Mouse (Mus musculus) heart, adult 2 months (tissue): ENCODE measurements around the gene Slc38a3. TPM values are rescaled to one million over a fixed set of nuclear protein-coding genes. Genes with fewer than 3 reads are reported as not detected.

ENCODE experiments used
- DNase-seq, 2 experiments: peaks; one replicate each; pipeline ENCODE4 v3.0.0; 2021
- H3K27ac ChIP-seq: fragments of 200-600 bp; 2 replicates; pipeline ENCODE4 v1.8.1; 2022
- H3K27me3 ChIP-seq: fragments of 200-500 bp; 2 replicates; pipeline ENCODE4 v1.6.1; 2012; ENCODE audit warnings: mild to moderate bottlenecking, low read length, inconsistent platforms, mixed read lengths; ENCODE audit not compliant: control insufficient read depth, insufficient read depth
- H3K36me3 ChIP-seq: fragments of 200-500 bp; 2 replicates; pipeline ENCODE4 v1.6.1; 2012; ENCODE audit warnings: low read length, inconsistent platforms; ENCODE audit not compliant: control insufficient read depth, insufficient read depth
- H3K4me1 ChIP-seq: fragments of 200-500 bp; 2 replicates; pipeline ENCODE4 v1.6.1; 2011; ENCODE audit warnings: low read length; ENCODE audit not compliant: control insufficient read depth, insufficient read depth
- H3K4me3 ChIP-seq: fragments of 200-600 bp; 2 replicates; pipeline ENCODE4 v1.8.1; 2022
- H3K79me2 ChIP-seq: fragments of 200-500 bp; replicated peaks from 2 replicates; pipeline ENCODE4 v1.6.1; 2012; ENCODE audit warnings: mild to moderate bottlenecking, inconsistent platforms, low read length, moderate library complexity, mixed read lengths; ENCODE audit not compliant: control insufficient read depth, insufficient read depth
- H3K9ac ChIP-seq: fragments of 200-500 bp; 2 replicates; pipeline ENCODE4 v1.6.1; 2012; ENCODE audit warnings: low read depth, mild to moderate bottlenecking, control low read depth, inconsistent platforms, low read length, mixed read lengths
- CTCF ChIP-seq: fragments of 200-600 bp; IDR thresholded peaks from 2 replicates; pipeline ENCODE4 v1.8.1; 2022; ENCODE audit warnings: antibody characterized with exemption, mild to moderate bottlenecking, moderate library complexity
- EP300 ChIP-seq: fragments of 200-500 bp; IDR thresholded peaks from 2 replicates; pipeline ENCODE4 v1.6.1; 2011; ENCODE audit warnings: low read depth, low read length, control low read depth; ENCODE audit not compliant: insufficient read depth
- POLR2A ChIP-seq: fragments of 200-500 bp; IDR thresholded peaks from 2 replicates; pipeline ENCODE4 v1.6.1; 2011; ENCODE audit warnings: mild to moderate bottlenecking, low read depth, low read length, control low read depth; ENCODE audit not compliant: insufficient read depth
- WGBS: fragments of 180-500 bp; shearing (Covaris S2); methylation state at CpG from one replicate; pipeline ENCODE4 v1.1.7; 2018; 5-methylcytosine and 5-hydroxymethylcytosine counted together
- intact Hi-C: fragments of 180-260 bp; cut with DNase I; formaldehyde crosslinking; loops from one replicate; pipeline ENCODE4 v1.15.1; 2025
- polyA plus RNA-seq: library from polyadenylated mRNA; depleted of rRNA; stranded (reverse); fragments of >200 nt; gene quantifications from 2 replicates; pipeline ENCODE4 v1.2.3, GENCODE M21; 2012
- total RNA-seq, 2 experiments: library from RNA; stranded (reverse); gene quantifications; 2 replicates each; pipeline ENCODE4 v1.2.3; 2021

Gene Slc38a3
- total and polyA plus RNA-seq, 3 experiments: 71.5 to 162 (median 88.3) TPM

GRCm38 (mm10) chr9:107658096-107658495, 11.2 kb downstream of the Slc38a3 start:
- 89% methylated on average over 6 of the region's 6 CpGs for WGBS
- no peaks in the 10 kb centered on the region for H3K27me3 ChIP-seq
- H3K79me2 ChIP-seq: no peaks in the 10 kb centered on the region
- no peaks in the 10 kb centered on the region for H3K36me3 ChIP-seq
- H3K4me1 ChIP-seq: 0 out of 2 replicates have a peak, but pooled peaks cover under 1% of the 10 kb centered on the region
- intact Hi-C loops: no loop called here
- DNase-seq: no peak
- no peak overlapping the region for H3K27ac ChIP-seq
- TF ChIP-seq POLR2A (no peak), EP300 (no peak), CTCF (no peak)
- H3K4me3 ChIP-seq: no peak overlapping the region
- no peak overlapping the region for H3K9ac ChIP-seq

DNA sequence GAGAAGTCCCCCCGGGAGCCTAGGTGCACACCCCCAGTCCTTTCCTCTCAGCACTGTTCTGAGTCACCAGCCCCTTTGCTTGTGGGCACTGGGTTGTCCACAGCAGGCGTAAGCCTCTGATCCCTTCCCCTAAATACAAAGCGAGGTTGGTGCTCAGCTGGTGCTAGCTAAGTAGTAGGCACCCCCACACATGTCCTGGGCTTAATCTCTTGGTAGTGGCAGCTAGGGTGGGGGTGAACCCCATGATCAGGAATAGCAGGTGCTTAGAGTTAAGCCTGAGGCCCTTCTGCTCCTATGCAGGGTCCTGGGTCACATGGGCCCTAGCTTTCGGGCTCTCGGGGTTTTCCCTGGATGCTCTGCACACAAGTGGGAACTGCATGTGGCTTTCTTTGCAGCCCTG, 12.2 kb downstream of the Slc38a3 start:
- no peak overlapping the region for H3K27ac ChIP-seq
- H3K79me2 ChIP-seq: no peaks in the 10 kb centered on the region
- no peak overlapping the region for H3K9ac ChIP-seq
- WGBS: 84% methylated on average over 5 of the region's 5 CpGs
- intact Hi-C loops: no loop called here
- no peaks in the 10 kb centered on the region for H3K36me3 ChIP-seq
- no peaks in the 10 kb centered on the region for H3K27me3 ChIP-seq
- no peak overlapping the region for H3K4me3 ChIP-seq
- H3K4me1 ChIP-seq: no peaks in the 10 kb centered on the region
- DNase-seq: no peak
- TF ChIP-seq CTCF (no peak), EP300 (no peak), POLR2A (no peak)

- no peak overlapping the region for H3K27ac ChIP-seq
- no peaks in the 10 kb centered on the region for H3K36me3 ChIP-seq
- 79% methylated on average over 4 of the region's 4 CpGs for WGBS
- H3K79me2 ChIP-seq: no peaks in the 10 kb centered on the region
- intact Hi-C loops: no loop called here
- H3K27me3 ChIP-seq: no peaks in the 10 kb centered on the region
- TF ChIP-seq CTCF (no peak), POLR2A (no peak), EP300 (no peak)
- H3K4me3 ChIP-seq: no peak overlapping the region
- H3K4me1 ChIP-seq: no peaks in the 10 kb centered on the region
- no peak overlapping the region for H3K9ac ChIP-seq
- DNase-seq: no peak
Measured at GRCm38 (mm10) chr9:107654585-107654984, 14.7 kb downstream of the Slc38a3 start.

GRCm38 (mm10) chr9:107653474-107653873, 15.9 kb downstream of the Slc38a3 start:
- intact Hi-C loops: no loop called here
- no peak overlapping the region for H3K27ac ChIP-seq
- no peaks in the 10 kb centered on the region for H3K27me3 ChIP-seq
- H3K79me2 ChIP-seq: no peaks in the 10 kb centered on the region
- H3K4me3 ChIP-seq: no peak overlapping the region
- TF ChIP-seq CTCF (no peak), POLR2A (no peak), EP300 (no peak)
- DNase-seq: no peak
- no peak overlapping the region for H3K9ac ChIP-seq
- no peaks in the 10 kb centered on the region for H3K36me3 ChIP-seq
- H3K4me1 ChIP-seq: no peaks in the 10 kb centered on the region
- 72% methylated on average over 2 of the region's 2 CpGs for WGBS

DNA sequence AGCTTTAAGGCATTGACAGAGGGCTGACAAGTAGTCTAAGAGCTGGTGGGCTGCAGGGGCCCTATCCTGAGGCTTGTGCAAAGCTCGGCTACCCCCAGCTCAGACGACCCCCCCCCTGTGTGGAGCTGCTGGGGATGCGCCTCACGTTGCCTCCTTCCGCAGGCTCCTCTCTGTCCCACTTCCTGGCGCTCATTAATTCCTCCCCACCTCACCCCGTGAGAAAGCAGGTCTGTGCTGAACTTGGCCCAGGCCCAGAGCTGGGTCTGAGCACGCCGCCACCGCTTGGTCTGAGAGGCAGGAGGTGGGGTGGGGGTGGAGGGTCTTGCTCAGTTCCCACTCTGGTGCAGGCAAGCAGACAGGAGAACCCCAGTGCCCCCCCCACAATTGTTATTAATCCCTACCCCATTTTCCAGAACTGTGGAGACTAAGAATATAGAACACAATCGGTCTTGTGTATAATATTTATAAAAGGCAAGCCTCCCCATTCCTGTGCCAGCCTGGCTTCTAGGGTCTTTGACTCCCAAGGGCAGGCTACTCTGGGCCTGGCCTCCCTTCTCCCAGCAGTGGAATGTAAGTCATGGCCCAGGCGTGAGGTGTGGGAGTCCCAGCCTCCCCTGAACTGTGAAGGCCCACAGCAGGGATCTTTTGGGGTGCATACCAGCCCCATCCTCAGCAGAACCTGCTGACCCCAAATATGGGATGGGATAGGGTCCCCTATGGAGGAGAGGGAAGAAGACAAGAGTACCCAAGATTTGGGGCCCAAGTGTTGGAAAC, 18.4 kb downstream of the Slc38a3 start:
- H3K4me3 ChIP-seq: no peak overlapping the region
- no peaks in the 10 kb centered on the region for H3K79me2 ChIP-seq
- intact Hi-C loops: no loop called here
- no peaks in the 10 kb centered on the region for H3K4me1 ChIP-seq
- 37% methylated on average over 12 of the region's 12 CpGs for WGBS
- DNase-seq: no peak
- no peak overlapping the region for H3K27ac ChIP-seq
- H3K27me3 ChIP-seq: no peaks in the 10 kb centered on the region
- H3K36me3 ChIP-seq: no peaks in the 10 kb centered on the region
- no peak for TF ChIP-seq POLR2A
- TF ChIP-seq EP300: no peak
- TF ChIP-seq CTCF: no peak
- no peak overlapping the region for H3K9ac ChIP-seq

- Histone ChIP-seq H3K79me2 (no peaks in the 10 kb centered on the region), H3K36me3 (no peaks in the 10 kb centered on the region), H3K4me3 (no peak overlapping the region), H3K4me1 (peaks cover 1% of the 10 kb centered on the region), H3K9ac (no peak overlapping the region), H3K27ac (no peak overlapping the region), H3K27me3 (no peaks in the 10 kb centered on the region)
- intact Hi-C loops: no loop called here
- TF ChIP-seq EP300 (no peak), POLR2A (no peak), CTCF (no peak)
- WGBS: 71% methylated on average over 7 of the region's 7 CpGs
- DNase-seq: no peak
Measured at GRCm38 (mm10) chr9:107650225-107650624, 19.1 kb downstream of the Slc38a3 start.
